In the genomic region with DNA sequence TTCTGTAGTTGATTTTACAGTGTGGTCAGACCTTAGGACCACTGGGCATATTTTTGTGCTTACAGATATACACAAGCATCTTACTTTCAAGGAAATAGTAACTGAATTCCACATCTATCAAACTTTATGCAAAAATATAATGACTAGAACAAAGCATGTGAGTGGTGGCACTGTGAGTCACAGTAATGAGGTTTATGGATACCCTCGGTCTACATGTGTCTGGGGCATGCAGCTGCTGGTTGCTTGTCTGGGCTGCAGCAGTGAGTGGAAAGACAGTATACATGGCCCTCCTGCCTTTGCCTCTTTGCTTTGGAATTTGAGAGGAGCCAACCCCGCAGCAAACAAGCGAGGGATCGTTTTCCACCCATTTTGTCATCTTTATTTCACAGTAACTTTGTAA, we compare ENCODE assay signal across 14 mouse cellular contexts. TPM values are rescaled to one million over a fixed set of nuclear protein-coding genes. Genes with fewer than 3 reads are reported as not detected.
A peak's percentile ranks its signal among the peaks of the same experiment; 100 is the strongest.
DNase-seq lines count a peak whose midpoint lies in the region; ATAC-seq and TF ChIP-seq lines count a peak whose summit lies in the region.
"Had no signal": no experiment of that assay in that cellular context is flagged by ENCODE, and none has a peak within 500 bp of the region (broad histone marks: within the 10 kb centered on the region; RNA-seq: fewer than 3 reads in every experiment).

No protein-coding gene starts in this region.

- no peak overlapping the region for H3K27ac ChIP-seq in hindbrain, embryonic 15.5 days (replicated peaks)
- H3K27ac ChIP-seq in midbrain, embryonic 16.5 days (ENCODE audit: low read length) = no peak overlapping the region
- no peak overlapping the region for H3K27ac ChIP-seq in layer of hippocampus, adult 2 months
- H3K27ac ChIP-seq: intestine, embryonic 15.5 days; liver, embryonic 13.5 days; stomach, postnatal 0 days had no signal

- peaks cover 9% of the 10 kb centered on the region for H3K4me1 ChIP-seq in hindbrain, embryonic 15.5 days (replicated peaks)
- peaks cover 6% of the 10 kb centered on the region; the same call in 1 of the 2 replicates for H3K4me1 ChIP-seq in midbrain, embryonic 16.5 days (ENCODE audit: control insufficient read depth, insufficient read depth, low read length)
- H3K4me1 ChIP-seq: intestine, embryonic 15.5 days; liver, embryonic 13.5 days had no signal

- ATAC-seq in hindbrain, embryonic 15.5 days (ENCODE audit: low FRiP score, low read depth) = no peak
- ATAC-seq in midbrain, embryonic 16.5 days = no peak
- ATAC-seq in megakaryocyte, adult 5-6 weeks (ENCODE audit: poor library complexity, severe bottlenecking) = no peak
- ATAC-seq: intestine, embryonic 15.5 days had no signal

- no peak overlapping the region for H3K4me3 ChIP-seq in hindbrain, embryonic 15.5 days
- no peak overlapping the region for H3K4me3 ChIP-seq in midbrain, embryonic 16.5 days (ENCODE audit: low read depth, low read length)
- no peak overlapping the region for H3K4me3 ChIP-seq in layer of hippocampus, adult 2 months
- H3K4me3 ChIP-seq: intestine, embryonic 15.5 days; liver, embryonic 13.5 days had no signal

- no peaks in the 10 kb centered on the region for H3K36me3 ChIP-seq in hindbrain, embryonic 15.5 days
- H3K36me3 ChIP-seq in midbrain, embryonic 16.5 days (ENCODE audit: control insufficient read depth, insufficient read depth, low read length) = no peaks in the 10 kb centered on the region
- H3K36me3 ChIP-seq: G1E; intestine, embryonic 15.5 days; liver, embryonic 13.5 days had no signal

- no peaks in the 10 kb centered on the region for H3K27me3 ChIP-seq in hindbrain, embryonic 15.5 days
- H3K27me3 ChIP-seq in midbrain, embryonic 16.5 days (ENCODE audit: control insufficient read depth, insufficient read depth, low read depth, low read length) = no peaks in the 10 kb centered on the region
- H3K27me3 ChIP-seq: intestine, embryonic 15.5 days; liver, embryonic 13.5 days had no signal

- H3K9ac ChIP-seq in hindbrain, embryonic 15.5 days = no peak overlapping the region
- H3K9ac ChIP-seq in midbrain, embryonic 16.5 days (ENCODE audit: low read depth, low read length) = no peak overlapping the region
- H3K9ac ChIP-seq: intestine, embryonic 15.5 days; liver, embryonic 13.5 days had no signal

- H3K4me2 ChIP-seq in hindbrain, embryonic 15.5 days = 0 out of 2 replicates have a peak overlapping the region, but pooled peaks have one; percentile 29
- 0 out of 2 replicates have a peak overlapping the region, but pooled peaks have one; percentile 13 for H3K4me2 ChIP-seq in midbrain, embryonic 16.5 days (ENCODE audit: low read length)
- H3K4me2 ChIP-seq: intestine, embryonic 15.5 days; liver, embryonic 13.5 days had no signal

- DNase-seq in embryo, embryonic 10.5 days (ENCODE audit: low spot score) = peak; percentile 15
- no peak for DNase-seq in embryo, embryonic 10 days (ENCODE audit: low spot score)
- DNase-seq in embryo, embryonic 11 days = peak; percentile 10
- DNase-seq in frontal cortex, postnatal 36 days (ENCODE audit: low spot score in 2 of 2) = no peak
- DNase-seq in layer of hippocampus, adult 2 months (ENCODE audit: low spot score in 2 of 2) = no peak
- DNase-seq: layer of hippocampus, adult 9-11 months; liver, embryonic 13.5 days; lung, postnatal 4 days had no signal

- H3K9me3 ChIP-seq in hindbrain, embryonic 15.5 days = no peaks in the 10 kb centered on the region
- no peaks in the 10 kb centered on the region for H3K9me3 ChIP-seq in midbrain, embryonic 16.5 days (replicated peaks; ENCODE audit: control insufficient read depth, low read length, poor library complexity, severe bottlenecking)
- H3K9me3 ChIP-seq: G1E; intestine, embryonic 15.5 days; liver, embryonic 13.5 days had no signal

- WGBS in hindbrain, embryonic 15.5 days = 34% methylated on average over 4 of the region's 4 CpGs
- 27% methylated on average over 4 of the region's 4 CpGs for WGBS in midbrain, embryonic 16.5 days

- no peak for TF ChIP-seq CTCF in layer of hippocampus, adult 2 months (conservative IDR thresholded peaks at IDR 0.05)

RNA-seq across cellular contexts. Expression of gene Lin7c, which starts 42.3 kb away (rescaled TPM):
- polyA plus RNA-seq in hindbrain, embryonic 15.5 days (2015; fragmentation: Nextera tagmentation; extraction: Ambion mirVana) = 175 and 177 TPM in 2 replicates
- polyA plus RNA-seq in midbrain, embryonic 16.5 days (2015; fragmentation: Nextera tagmentation; extraction: Ambion mirVana) = 256 and 261 TPM in 2 replicates
- total RNA-seq in layer of hippocampus, adult 2 months (2021) = 100 to 1,000 TPM; 124 to 126 TPM
- total RNA-seq in megakaryocyte, adult 5-6 weeks (2015) = 48.7 and 52.2 TPM in 2 replicates
- 92.1 and 97.8 TPM in 2 replicates for total RNA-seq in megakaryocyte, adult 5-6 weeks (2017)

Comparison
In these comparisons a context has a peak if more than half of its experiments do, and no peak if none do; other contexts are left out.
1. DNase-seq: peak in embryo, embryonic 10.5 days (single experiment) and embryo, embryonic 11 days (single experiment); none in embryo, embryonic 10 days (single experiment), frontal cortex, postnatal 36 days (0 of 2) and layer of hippocampus, adult 2 months (0 of 2).